Mouse (Mus musculus): ENCODE data around the gene D130043K22Rik. TPM values are rescaled to one million over a fixed set of nuclear protein-coding genes. Genes with fewer than 3 reads are reported as not detected.

Gene D130043K22Rik
- total RNA-seq (2021) (1 to 10 TPM in 1 of 2 experiments, under 1 TPM in 1; 0.29 to 1.7 TPM), polyA plus RNA-seq (2012; rRNA removed) (0.20 and 0.31 TPM in 2 replicates)
- long read RNA-seq, partial matches to known transcripts, result 0 of 2 reads
- long read RNA-seq, other reads (novel, unspliced or antisense), result 2 of 2 reads

- peak; percentile 82 for DNase-seq
Measured at GRCm38 (mm10) chr13:24844983-24845955, at the start of gene D130043K22Rik. Gene D130043K22Rik (plus strand): TSS chr13:24845135.

- DNase-seq, result no peak
Measured at GRCm38 (mm10) chr13:24798686-24799085, 46.2 kb upstream of the D130043K22Rik start.

GRCm38 (mm10) chr13:24799378-24799777, 45.6 kb upstream of the D130043K22Rik start:
- DNase-seq, result peak; percentile 19

GRCm38 (mm10) chr13:24799925-24800673, 44.8 kb upstream of the D130043K22Rik start:
- DNase-seq, result peak; percentile 88

GRCm38 (mm10) chr13:24800674-24801307, 44.1 kb upstream of the D130043K22Rik start:
- DNase-seq, result peak; percentile 99

- DNase-seq, result no peak
Measured at GRCm38 (mm10) chr13:24801308-24801921, 43.5 kb upstream of the D130043K22Rik start, which contains the start of gene BC005537. Gene BC005537 (plus strand): TSS chr13:24801657.

- peak; percentile 55 for DNase-seq
Measured at GRCm38 (mm10) chr13:24802131-24802691, 42.7 kb upstream of the D130043K22Rik start.

GRCm38 (mm10) chr13:24803196-24803595, 41.7 kb upstream of the D130043K22Rik start:
- no peak for DNase-seq

GRCm38 (mm10) chr13:24806079-24806478, 38.9 kb upstream of the D130043K22Rik start:
- DNase-seq, result peak; percentile 55

GRCm38 (mm10) chr13:24812521-24812920, 32.4 kb upstream of the D130043K22Rik start:
- DNase-seq, result no peak

GRCm38 (mm10) chr13:24814616-24815015, 30.3 kb upstream of the D130043K22Rik start:
- no peak for DNase-seq

GRCm38 (mm10) chr13:24816125-24817092, 28.5 kb upstream of the D130043K22Rik start:
- DNase-seq, result no peak

- DNase-seq, result no peak
Measured at GRCm38 (mm10) chr13:24819931-24820330, 25.0 kb upstream of the D130043K22Rik start.

- DNase-seq, result no peak
Measured at GRCm38 (mm10) chr13:24822663-24823343, 22.1 kb upstream of the D130043K22Rik start.

GRCm38 (mm10) chr13:24824647-24825046, 20.3 kb upstream of the D130043K22Rik start:
- no peak for DNase-seq

GRCm38 (mm10) chr13:24825587-24825986, 19.3 kb upstream of the D130043K22Rik start:
- DNase-seq, result no peak

GRCm38 (mm10) chr13:24826116-24826515, 18.8 kb upstream of the D130043K22Rik start:
- DNase-seq, result no peak

- no peak for DNase-seq
Measured at GRCm38 (mm10) chr13:24830756-24831352, 14.1 kb upstream of the D130043K22Rik start.
